Mouse (Mus musculus) heart, embryonic 11.5 days (tissue): ENCODE data around the gene Mmp11. TPM values are rescaled to one million over a fixed set of nuclear protein-coding genes. Genes with fewer than 3 reads are reported as not detected.

Experiments
- polyA plus RNA-seq: library from polyadenylated mRNA; unstranded; fragments of >200 nt; fragmentation: Nextera tagmentation; extraction: Ambion mirVana; gene quantifications from 2 replicates; pipeline ENCODE4 v1.2.1, GENCODE M21; 2014

Gene Mmp11
- polyA plus RNA-seq, 1 experiment from 2014 or later: 17.5 TPM

Other genes starting within 250 kb of the Mmp11 start
- 18.5 and 28.6 TPM in 2 replicates for gene Cabin1, start 172.2 kb downstream of the Mmp11 start, polyA plus RNA-seq
- 41.1 and 44.4 TPM in 2 replicates for gene Ddt, start 163.1 kb downstream of the Mmp11 start, polyA plus RNA-seq
- gene Gm20441, start 155.5 kb downstream of the Mmp11 start, polyA plus RNA-seq: not detected in 2 replicates
- 3.0 and 3.4 TPM in 2 replicates for gene Gstt3, start 155.1 kb downstream of the Mmp11 start, polyA plus RNA-seq
- gene Gstt1, start 137.9 kb downstream of the Mmp11 start, polyA plus RNA-seq: 4.3 and 5.1 TPM in 2 replicates
- not detected in 2 replicates for gene Gstt4, start 114.0 kb downstream of the Mmp11 start, polyA plus RNA-seq
- 8.7 and 8.8 TPM in 2 replicates for gene Gstt2, start 99.1 kb downstream of the Mmp11 start, polyA plus RNA-seq
- gene Mif, start 76.3 kb downstream of the Mmp11 start, polyA plus RNA-seq: 2,705 and 2,898 TPM in 2 replicates
- gene Derl3, start 43.1 kb downstream of the Mmp11 start, polyA plus RNA-seq: 2.4 and 3.4 TPM in 2 replicates
- gene Smarcb1, start 14.9 kb downstream of the Mmp11 start, polyA plus RNA-seq: 131 and 139 TPM in 2 replicates
- gene Chchd10, start 3.4 kb downstream of the Mmp11 start, polyA plus RNA-seq: 414 and 441 TPM in 2 replicates
- 2.3 and 2.8 TPM in 2 replicates for gene Gm867, start 4.2 kb upstream of the Mmp11 start, polyA plus RNA-seq
- gene Vpreb3, start 6.6 kb upstream of the Mmp11 start, polyA plus RNA-seq: 0.89 and 0.92 TPM in 2 replicates
- gene Gm5134, start 18.0 kb upstream of the Mmp11 start, polyA plus RNA-seq: 0.18 TPM in 1 of 2 replicates, not detected in the other
- gene Zfp280b, start 96.2 kb upstream of the Mmp11 start, polyA plus RNA-seq: 22.0 and 23.6 TPM in 2 replicates
- gene Slc5a4b, start 174.5 kb upstream of the Mmp11 start, polyA plus RNA-seq: not detected in 2 replicates
- not detected in 2 replicates for gene Slc5a4a, start 211.0 kb upstream of the Mmp11 start, polyA plus RNA-seq